Mouse (Mus musculus): ENCODE results near the gene Xrcc3. TPM values are rescaled to one million over a fixed set of nuclear protein-coding genes. Genes with fewer than 3 reads are reported as not detected.

Xrcc3 gene
- polyA plus RNA-seq, 1 experiment from 2014 or later: 9.2 TPM

DNA sequence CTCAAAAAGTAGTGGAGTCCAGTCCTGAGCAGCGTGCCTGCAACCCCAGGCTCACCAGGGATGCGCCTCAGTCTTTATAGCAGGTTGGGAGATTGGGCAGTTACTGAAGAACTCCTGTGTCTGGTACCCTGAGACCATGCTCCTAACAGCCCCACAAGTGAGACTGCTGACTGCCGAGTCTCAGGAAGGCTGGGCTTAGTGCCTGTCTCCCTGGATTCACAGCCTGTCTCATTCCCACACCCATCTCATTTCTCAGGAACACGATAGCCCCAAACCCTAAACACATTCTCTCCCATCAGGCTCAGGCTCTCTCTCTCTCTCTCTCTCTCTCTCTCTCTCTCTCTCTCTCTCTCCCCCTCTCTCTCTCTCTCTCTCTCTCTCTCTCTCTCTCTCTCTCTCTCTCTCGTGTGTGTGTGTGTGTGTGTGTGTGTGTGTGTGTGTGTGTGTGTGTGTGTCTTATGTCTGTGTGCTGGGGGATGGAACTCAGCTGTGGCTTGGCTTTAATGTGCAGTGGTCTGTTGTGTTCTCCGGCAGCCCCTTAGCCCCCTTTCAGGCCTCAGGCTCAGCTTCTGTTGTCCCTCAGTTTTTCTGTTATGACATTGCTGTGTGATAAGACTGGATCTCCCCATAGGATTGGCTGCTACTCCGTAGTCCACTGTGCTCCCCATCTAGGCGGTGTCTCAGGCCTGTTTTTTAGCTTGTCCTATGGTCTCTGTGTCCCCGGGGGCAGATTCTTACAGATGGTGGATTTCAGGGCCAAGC is 43.7 kb downstream of the Xrcc3 start:
- H3K9me3 ChIP-seq (ENCODE audit: control insufficient read depth, low read length): no peaks in the 10 kb centered on the region
- peak; percentile 75 for ATAC-seq (ENCODE audit: low read depth)
- no peaks in the 10 kb centered on the region for H3K27me3 ChIP-seq (ENCODE audit: control insufficient read depth, insufficient read depth, low read depth, low read length)
- H3K4me1 ChIP-seq (replicated peaks; ENCODE audit: control insufficient read depth, insufficient read depth, low read length): peaks cover 25% of the 10 kb centered on the region
- H3K36me3 ChIP-seq (ENCODE audit: control insufficient read depth, insufficient read depth, low read length): peaks cover 16% of the 10 kb centered on the region
- H3K4me2 ChIP-seq (ENCODE audit: low read depth, low read length): no peak overlapping the region
- H3K27ac ChIP-seq (ENCODE audit: low read length): peak overlapping the region; percentile 70
- no peak overlapping the region for H3K4me3 ChIP-seq (ENCODE audit: low read length)
- H3K9ac ChIP-seq (ENCODE audit: low read length): no peak overlapping the region; the same call in 1 of the 2 replicates
- 45% methylated on average over 9 of the region's 9 CpGs for WGBS

DNA sequence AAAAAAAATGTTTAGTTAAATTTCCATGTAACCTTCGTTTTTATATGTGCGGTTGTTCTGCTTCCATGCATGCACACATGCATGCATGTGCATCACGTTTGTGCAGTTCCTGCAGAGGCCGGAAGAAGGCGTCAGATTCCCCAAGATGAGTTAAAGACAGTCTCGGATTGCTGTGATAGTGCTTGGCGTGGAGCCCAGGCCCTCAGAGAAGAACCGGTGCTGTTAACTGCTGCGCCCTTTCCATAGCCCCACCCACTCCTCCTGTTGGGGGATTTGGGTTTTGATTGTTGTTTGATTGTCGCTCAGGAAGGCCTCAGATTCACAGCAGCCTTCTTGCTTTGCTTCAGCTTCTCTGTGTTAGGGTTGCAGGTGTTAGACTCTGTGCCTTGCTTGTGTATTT is 44.4 kb downstream of the Xrcc3 start:
- H3K4me2 ChIP-seq (ENCODE audit: low read depth, low read length): 0 out of 2 replicates have a peak overlapping the region, but pooled peaks have one; percentile 5
- ATAC-seq (ENCODE audit: low read depth): peak; percentile 78

DNA sequence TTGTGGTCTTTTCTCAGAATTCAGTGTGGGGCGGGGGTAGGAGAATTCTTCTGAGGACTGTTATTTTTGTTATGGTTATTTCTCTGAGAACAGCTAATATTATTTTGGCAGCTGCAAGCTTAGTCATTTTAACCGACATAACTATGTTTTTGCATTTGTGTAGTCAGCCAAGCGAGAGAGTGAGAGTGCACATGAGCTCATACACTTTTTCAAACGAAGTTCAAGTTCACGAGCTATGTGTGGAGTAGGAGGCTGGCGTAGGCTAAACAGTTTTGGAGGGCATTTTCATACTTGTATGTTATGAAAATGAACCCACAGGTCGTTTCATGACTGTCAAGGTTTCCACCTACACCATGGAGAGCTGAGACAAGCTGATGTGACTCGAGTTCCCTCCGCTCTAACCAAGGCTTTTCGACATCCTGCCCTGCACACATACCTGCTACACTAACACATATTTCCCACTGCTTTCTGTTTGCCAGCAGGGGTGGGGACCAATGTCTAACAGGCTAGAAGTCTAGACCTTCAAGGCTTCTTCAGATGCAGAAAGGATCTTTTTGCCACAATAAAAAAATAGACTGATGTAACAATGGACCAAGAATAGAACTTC is 45.2 kb downstream of the Xrcc3 start:
- Histone ChIP-seq H3K4me3 (ENCODE audit: low read length) (no peak overlapping the region), H3K9ac (ENCODE audit: low read length) (no peak overlapping the region), H3K36me3 (ENCODE audit: control insufficient read depth, insufficient read depth, low read length) (peaks cover 6% of the 10 kb centered on the region), H3K27ac (ENCODE audit: low read length) (no peak overlapping the region; the same call in 1 of the 2 replicates), H3K9me3 (ENCODE audit: control insufficient read depth, low read length) (no peaks in the 10 kb centered on the region), H3K4me1 (replicated peaks; ENCODE audit: control insufficient read depth, insufficient read depth, low read length) (peaks cover 25% of the 10 kb centered on the region), H3K27me3 (ENCODE audit: control insufficient read depth, insufficient read depth, low read depth, low read length) (no peaks in the 10 kb centered on the region), H3K4me2 (ENCODE audit: low read depth, low read length) (no peak overlapping the region)
- no peak for ATAC-seq (ENCODE audit: low read depth)
- WGBS: 82% methylated on average over 10 of the region's 10 CpGs

More for the DNA sequence above, 44.4 kb downstream of the Xrcc3 start:
- H3K9ac ChIP-seq (ENCODE audit: low read length): peak overlapping the region; percentile 28; the same call in 1 of the 2 replicates
- H3K27ac ChIP-seq (ENCODE audit: low read length): peak overlapping the region; percentile 70
- 20% methylated on average over 10 of the region's 10 CpGs for WGBS
- peaks cover 9% of the 10 kb centered on the region for H3K36me3 ChIP-seq (ENCODE audit: control insufficient read depth, insufficient read depth, low read length)
- peaks cover 25% of the 10 kb centered on the region for H3K4me1 ChIP-seq (replicated peaks; ENCODE audit: control insufficient read depth, insufficient read depth, low read length)
- no peaks in the 10 kb centered on the region for H3K9me3 ChIP-seq (ENCODE audit: control insufficient read depth, low read length)
- H3K4me3 ChIP-seq (ENCODE audit: low read length): no peak overlapping the region
- H3K27me3 ChIP-seq (ENCODE audit: control insufficient read depth, insufficient read depth, low read depth, low read length): no peaks in the 10 kb centered on the region

DNA sequence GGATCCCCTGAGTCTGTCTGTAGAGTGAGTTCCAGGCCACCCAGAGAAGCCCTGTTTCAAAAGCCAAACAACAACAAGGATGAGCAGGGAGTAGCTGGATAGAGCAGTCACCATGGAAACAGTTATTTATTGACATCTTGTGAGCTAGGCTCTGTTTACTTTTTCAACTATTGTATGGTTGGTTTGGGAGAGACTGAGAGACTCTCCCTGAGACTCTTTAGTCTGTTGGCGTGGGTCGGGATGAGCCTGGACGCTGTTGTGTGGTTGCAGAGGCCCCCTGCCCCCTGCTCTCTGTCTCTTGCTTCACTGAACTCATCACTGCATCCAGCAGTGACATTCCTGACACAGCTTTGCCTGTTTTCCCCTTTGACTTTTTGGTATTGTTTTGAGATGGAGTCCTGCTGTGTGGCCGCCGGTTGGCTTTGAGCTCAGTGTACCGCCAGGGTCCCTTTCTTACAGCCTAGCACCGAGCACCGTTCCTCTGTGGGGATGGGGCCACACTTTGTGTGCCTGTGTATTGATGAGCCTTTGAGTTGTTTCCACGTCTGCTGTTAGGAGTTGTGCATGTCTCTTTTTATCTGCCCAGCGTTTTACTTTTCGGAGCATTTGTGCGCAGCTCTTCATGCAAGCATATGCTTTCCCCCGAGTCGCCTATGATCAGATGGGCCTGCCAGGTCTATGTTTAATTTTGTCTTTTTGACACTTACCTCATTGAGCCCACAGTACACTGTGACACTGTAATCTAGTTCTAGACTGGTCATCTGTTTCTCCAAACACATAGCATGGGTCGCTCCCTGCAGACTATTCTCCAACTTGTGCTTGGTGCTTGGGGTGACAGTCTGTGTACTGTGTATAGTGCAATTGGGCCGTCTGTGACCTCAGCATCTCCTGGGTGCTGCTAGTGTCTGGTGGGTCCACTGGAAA is 47.1 kb downstream of the Xrcc3 start:
- no peak overlapping the region for H3K27ac ChIP-seq (ENCODE audit: low read length)
- H3K4me3 ChIP-seq (ENCODE audit: low read length): no peak overlapping the region

DNA sequence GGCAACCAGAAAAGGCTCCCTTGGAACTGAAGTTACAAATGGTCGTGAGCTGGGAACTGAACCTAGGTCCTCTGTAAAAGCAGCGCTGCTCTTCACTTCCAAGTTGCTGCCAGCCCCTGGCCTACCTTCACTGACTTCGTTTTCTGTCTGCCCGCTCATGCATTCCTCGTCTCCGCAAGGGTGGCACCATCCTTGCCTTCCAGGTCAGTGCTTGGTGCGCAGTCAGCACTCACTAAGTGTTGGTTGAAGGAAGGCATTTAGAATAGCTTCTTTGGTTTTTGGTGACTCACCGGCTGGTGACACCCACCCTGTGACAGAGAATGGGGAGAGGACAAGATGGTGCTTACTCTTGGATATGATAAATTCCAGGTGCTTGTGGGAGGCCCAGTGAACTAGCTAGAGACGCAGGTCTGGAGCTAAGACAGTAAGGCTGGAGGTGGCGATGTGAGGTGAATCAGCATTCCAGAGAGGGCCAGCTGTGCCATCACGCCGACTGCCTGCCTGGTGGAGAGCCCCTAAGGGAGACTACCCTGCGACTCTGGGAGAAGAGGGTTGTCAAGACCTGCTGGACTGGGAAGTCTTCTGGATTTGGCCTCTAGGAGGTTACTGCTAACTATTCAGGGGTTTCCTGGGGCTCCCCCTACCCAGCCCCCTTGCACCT is 50.9 kb downstream of the Xrcc3 start:
- Histone ChIP-seq H3K9me3 (ENCODE audit: control insufficient read depth, low read length) (no peaks in the 10 kb centered on the region), H3K36me3 (ENCODE audit: control insufficient read depth, insufficient read depth, low read length) (peaks cover 2% of the 10 kb centered on the region), H3K9ac (ENCODE audit: low read length) (no peak overlapping the region), H3K27me3 (ENCODE audit: control insufficient read depth, insufficient read depth, low read depth, low read length) (no peaks in the 10 kb centered on the region), H3K4me1 (replicated peaks; ENCODE audit: control insufficient read depth, insufficient read depth, low read length) (peaks cover 30% of the 10 kb centered on the region), H3K4me3 (ENCODE audit: low read length) (no peak overlapping the region), H3K27ac (ENCODE audit: low read length) (no peak overlapping the region), H3K4me2 (ENCODE audit: low read depth, low read length) (no peak overlapping the region)
- 90% methylated on average over 13 of the region's 13 CpGs for WGBS
- no peak for ATAC-seq (ENCODE audit: low read depth)

More for the DNA sequence above, 47.1 kb downstream of the Xrcc3 start:
- peaks cover 26% of the 10 kb centered on the region for H3K4me1 ChIP-seq (replicated peaks; ENCODE audit: control insufficient read depth, insufficient read depth, low read length)
- no peak for ATAC-seq (ENCODE audit: low read depth)
- 51% methylated on average over 16 of the region's 16 CpGs for WGBS
- H3K36me3 ChIP-seq (ENCODE audit: control insufficient read depth, insufficient read depth, low read length): peaks cover 2% of the 10 kb centered on the region
- no peak overlapping the region for H3K9ac ChIP-seq (ENCODE audit: low read length)
- H3K9me3 ChIP-seq (ENCODE audit: control insufficient read depth, low read length): no peaks in the 10 kb centered on the region
- no peaks in the 10 kb centered on the region for H3K27me3 ChIP-seq (ENCODE audit: control insufficient read depth, insufficient read depth, low read depth, low read length)
- H3K4me2 ChIP-seq (ENCODE audit: low read depth, low read length): no peak overlapping the region

DNA sequence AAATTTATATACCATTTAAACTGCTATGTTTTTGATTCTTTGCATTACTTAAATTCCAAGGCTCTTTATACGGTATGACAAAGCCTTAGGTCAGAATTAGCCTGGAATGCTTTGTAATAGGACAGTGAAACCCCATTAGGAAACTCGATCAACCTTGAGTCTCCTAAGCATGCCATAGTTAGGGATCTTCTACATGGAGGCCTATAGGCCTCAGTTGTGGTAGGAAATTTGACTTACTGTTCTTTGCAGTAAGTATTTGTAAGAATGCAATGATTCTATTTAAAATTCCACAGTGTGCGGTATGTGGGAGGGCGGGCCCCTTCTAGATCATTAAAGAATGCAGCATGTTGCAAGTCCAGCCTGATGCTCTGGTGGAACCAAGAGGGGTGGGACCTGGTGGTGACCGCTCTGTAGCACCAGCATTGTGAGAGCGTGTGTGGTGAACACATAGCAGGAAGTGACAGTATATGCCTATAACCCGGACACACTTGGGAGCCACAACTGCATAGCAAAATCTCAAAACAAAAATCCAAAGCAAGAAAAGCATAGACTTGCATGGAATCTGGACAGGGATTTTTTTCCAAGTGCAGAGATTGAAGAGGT is 53.3 kb downstream of the Xrcc3 start:
- 42% methylated on average over 7 of the region's 7 CpGs for WGBS
- Histone ChIP-seq H3K36me3 (ENCODE audit: control insufficient read depth, insufficient read depth, low read length) (peaks cover 2% of the 10 kb centered on the region), H3K9ac (ENCODE audit: low read length) (no peak overlapping the region), H3K27ac (ENCODE audit: low read length) (peak overlapping the region; percentile 84; the same call in 1 of the 2 replicates), H3K9me3 (ENCODE audit: control insufficient read depth, low read length) (no peaks in the 10 kb centered on the region), H3K27me3 (ENCODE audit: control insufficient read depth, insufficient read depth, low read depth, low read length) (no peaks in the 10 kb centered on the region), H3K4me1 (replicated peaks; ENCODE audit: control insufficient read depth, insufficient read depth, low read length) (peaks cover 20% of the 10 kb centered on the region), H3K4me3 (ENCODE audit: low read length) (peak overlapping the region; percentile 89), H3K4me2 (ENCODE audit: low read depth, low read length) (peak overlapping the region; percentile 99)
- ATAC-seq (ENCODE audit: low read depth): peak; percentile 8; the same call in 1 of the 2 replicates

DNA sequence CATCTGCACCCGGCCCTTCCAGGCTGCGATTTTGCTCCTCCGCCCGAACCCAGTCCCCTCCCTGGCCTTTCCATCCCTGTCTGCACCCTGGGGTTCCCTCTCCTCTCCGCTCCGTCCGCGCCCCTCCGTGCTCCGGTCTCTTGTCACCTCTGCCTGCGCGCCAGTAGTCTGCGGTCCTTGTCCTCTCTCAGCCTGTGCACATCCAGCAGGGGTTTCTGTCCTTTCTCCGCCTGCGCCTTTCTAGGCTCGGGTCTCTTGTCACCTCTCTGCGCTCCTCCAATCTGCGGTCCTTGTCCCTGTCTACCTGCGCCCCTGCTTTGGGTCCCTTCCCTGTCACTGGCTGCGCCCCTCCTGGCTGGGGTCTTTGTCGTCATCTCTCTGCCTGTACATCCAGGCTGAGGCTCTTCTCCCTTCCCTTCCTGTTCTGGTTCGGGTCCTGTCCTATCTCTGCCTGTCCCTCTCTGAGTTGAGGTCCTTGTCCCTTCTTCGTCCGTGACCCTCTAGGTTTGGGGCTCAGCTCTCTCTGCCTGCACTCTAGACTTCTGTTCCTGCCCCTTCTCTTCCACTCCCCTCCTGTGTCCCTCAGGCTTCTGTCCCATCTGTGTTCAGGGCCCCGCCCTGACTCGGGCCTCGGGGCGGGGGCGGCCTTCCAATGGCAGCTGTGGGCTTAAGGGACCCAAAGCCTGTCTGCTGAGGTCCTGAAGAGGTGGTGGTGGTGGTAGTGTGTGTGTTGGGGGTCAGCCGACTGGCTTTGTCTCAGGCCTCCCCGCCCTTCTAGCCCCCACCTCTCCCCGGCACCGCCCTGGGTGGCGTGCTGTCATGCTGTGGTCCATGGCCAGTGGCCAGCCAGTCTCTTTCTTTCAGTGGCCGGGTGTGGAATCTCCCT is 54.3 kb downstream of the Xrcc3 start:
- H3K9me3 ChIP-seq (ENCODE audit: control insufficient read depth, low read length): no peaks in the 10 kb centered on the region
- H3K9ac ChIP-seq (ENCODE audit: low read length): peak overlapping the region; percentile 90
- H3K4me2 ChIP-seq (ENCODE audit: low read depth, low read length): peak overlapping the region; percentile 99
- H3K36me3 ChIP-seq (ENCODE audit: control insufficient read depth, insufficient read depth, low read length): peaks cover 2% of the 10 kb centered on the region
- peak; percentile 37 for ATAC-seq (ENCODE audit: low read depth)
- under 1% methylated on average over 35 of the region's 35 CpGs for WGBS
- no peaks in the 10 kb centered on the region for H3K27me3 ChIP-seq (ENCODE audit: control insufficient read depth, insufficient read depth, low read depth, low read length)
- H3K27ac ChIP-seq (ENCODE audit: low read length): peak overlapping the region; percentile 84
- H3K4me1 ChIP-seq (replicated peaks; ENCODE audit: control insufficient read depth, insufficient read depth, low read length): peaks cover 20% of the 10 kb centered on the region
- peak overlapping the region; percentile 89 for H3K4me3 ChIP-seq (ENCODE audit: low read length)

Measured in lung, embryonic 16.5 days (tissue).